Mouse (Mus musculus) heart, embryonic 16.5 days (tissue): ENCODE measurements around the gene Ugt1a8. TPM values are rescaled to one million over a fixed set of nuclear protein-coding genes. Genes with fewer than 3 reads are reported as not detected.
A peak's percentile ranks its signal among the peaks of the same experiment; 100 is the strongest.

Source experiments
- ATAC-seq: fragments of 200-750 bp; cut with Nextera tagmentation; replicated peaks from 2 replicates; pipeline ENCODE4 v1.8.0; 2017; ENCODE audit warnings: moderate number of reproducible peaks; ENCODE audit not compliant: insufficient read depth, low FRiP score; ENCODE audit errors: extremely low read depth
- H3K27ac ChIP-seq: fragments of 300-500 bp; sonication (generic); 2 replicates; pipeline ENCODE4 v1.5.1; 2014; ENCODE audit warnings: mild to moderate bottlenecking, low read length, control low read depth, moderate library complexity
- H3K27me3 ChIP-seq: fragments of 300-500 bp; sonication (generic); 2 replicates; pipeline ENCODE4 v1.6.1; 2014; ENCODE audit warnings: low read length, mixed read lengths; ENCODE audit not compliant: control insufficient read depth, insufficient read depth
- H3K36me3 ChIP-seq: fragments of 300-500 bp; sonication (generic); 2 replicates; pipeline ENCODE4 v1.6.1; 2014; ENCODE audit not compliant: control insufficient read depth, insufficient read depth
- H3K4me1 ChIP-seq: fragments of 300-500 bp; sonication (generic); 2 replicates; pipeline ENCODE4 v1.6.1; 2014; ENCODE audit warnings: low read length, mixed read lengths; ENCODE audit not compliant: control insufficient read depth, insufficient read depth
- H3K4me2 ChIP-seq: fragments of 300-500 bp; sonication (generic); 2 replicates; pipeline ENCODE4 v1.6.1; 2014; ENCODE audit warnings: low read depth, mild to moderate bottlenecking, control low read depth, low read length
- H3K4me3 ChIP-seq: fragments of 300-500 bp; sonication (generic); 2 replicates; pipeline ENCODE4 v1.5.1; 2014; ENCODE audit warnings: mild to moderate bottlenecking, control low read depth, low read length
- H3K9ac ChIP-seq: fragments of 300-500 bp; sonication (generic); 2 replicates; pipeline ENCODE4 v1.6.1; 2014; ENCODE audit warnings: low read length, control low read depth
- H3K9me3 ChIP-seq: fragments of 300-500 bp; sonication (generic); replicated peaks from 2 replicates; pipeline ENCODE4 v1.6.1; 2016; ENCODE audit warnings: low read length; ENCODE audit not compliant: control insufficient read depth
- WGBS: fragments of 180-500 bp; shearing (Covaris S2); extraction: QIAGEN DNeasy Blood & Tissue Kit; methylation state at CpG from one replicate; pipeline ENCODE4 v1.1.7; 2014; 5-methylcytosine and 5-hydroxymethylcytosine counted together
- polyA plus RNA-seq: library from polyadenylated mRNA; unstranded; fragments of >200 nt; fragmentation: Nextera tagmentation; extraction: Ambion mirVana; gene quantifications from 2 replicates; pipeline ENCODE4 v1.2.1, GENCODE M21; 2015

Gene Ugt1a8
- polyA plus RNA-seq, 1 experiment from 2014 or later: not detected

GRCm38 (mm10) chr1:88255466-88255857, 167.8 kb downstream of the Ugt1a8 start:
- Histone ChIP-seq H3K4me2 (no peak overlapping the region), H3K27ac (no peak overlapping the region), H3K27me3 (no peaks in the 10 kb centered on the region), H3K4me3 (no peak overlapping the region), H3K9me3 (peaks cover 32% of the 10 kb centered on the region), H3K9ac (no peak overlapping the region), H3K4me1 (peaks cover 14% of the 10 kb centered on the region), H3K36me3 (no peaks in the 10 kb centered on the region)
- 47% methylated on average over 2 of the region's 2 CpGs for WGBS
- ATAC-seq: no peak

GRCm38 (mm10) chr1:88255989-88256754, 168.6 kb downstream of the Ugt1a8 start:
- no peak for ATAC-seq
- H3K36me3 ChIP-seq: peaks cover 3% of the 10 kb centered on the region; the same call in 1 of the 2 replicates
- no peak overlapping the region for H3K4me3 ChIP-seq
- H3K27ac ChIP-seq: no peak overlapping the region
- H3K27me3 ChIP-seq: no peaks in the 10 kb centered on the region
- H3K4me1 ChIP-seq: peaks cover 14% of the 10 kb centered on the region
- 71% methylated on average over 13 of the region's 13 CpGs for WGBS
- H3K9ac ChIP-seq: no peak overlapping the region
- H3K9me3 ChIP-seq: peaks cover 25% of the 10 kb centered on the region
- no peak overlapping the region for H3K4me2 ChIP-seq

- Histone ChIP-seq H3K4me2 (no peak overlapping the region), H3K27me3 (no peaks in the 10 kb centered on the region), H3K9me3 (peaks cover 21% of the 10 kb centered on the region), H3K4me1 (peaks cover 14% of the 10 kb centered on the region), H3K27ac (no peak overlapping the region), H3K36me3 (peaks cover 11% of the 10 kb centered on the region; the same call in 1 of the 2 replicates), H3K4me3 (no peak overlapping the region), H3K9ac (no peak overlapping the region)
- 74% methylated on average over 10 of the region's 10 CpGs for WGBS
- no peak for ATAC-seq
Observed at GRCm38 (mm10) chr1:88256886-88257663, 169.5 kb downstream of the Ugt1a8 start.

GRCm38 (mm10) chr1:88257681-88258080, 170.1 kb downstream of the Ugt1a8 start:
- no peaks in the 10 kb centered on the region for H3K27me3 ChIP-seq
- no peak overlapping the region for H3K4me3 ChIP-seq
- no peak for ATAC-seq
- H3K4me2 ChIP-seq: no peak overlapping the region
- peaks cover 17% of the 10 kb centered on the region for H3K36me3 ChIP-seq
- WGBS: 78% methylated on average over 6 of the region's 6 CpGs
- H3K9ac ChIP-seq: no peak overlapping the region
- H3K4me1 ChIP-seq: peaks cover 18% of the 10 kb centered on the region
- H3K9me3 ChIP-seq: peaks cover 15% of the 10 kb centered on the region
- H3K27ac ChIP-seq: no peak overlapping the region

- Histone ChIP-seq H3K27ac (no peak overlapping the region), H3K27me3 (no peaks in the 10 kb centered on the region), H3K4me3 (no peak overlapping the region), H3K36me3 (peaks cover 24% of the 10 kb centered on the region), H3K4me1 (peaks cover 18% of the 10 kb centered on the region), H3K9me3 (peaks cover 11% of the 10 kb centered on the region; the same call in 1 of the 2 replicates), H3K4me2 (no peak overlapping the region), H3K9ac (no peak overlapping the region)
- ATAC-seq: no peak
- WGBS: 63% methylated on average over 6 of the region's 6 CpGs
Observed at GRCm38 (mm10) chr1:88258361-88258760, 170.7 kb downstream of the Ugt1a8 start.

GRCm38 (mm10) chr1:88258881-88259642, 171.4 kb downstream of the Ugt1a8 start:
- no peak overlapping the region for H3K27ac ChIP-seq
- peaks cover 18% of the 10 kb centered on the region for H3K4me1 ChIP-seq
- H3K9ac ChIP-seq: no peak overlapping the region
- H3K27me3 ChIP-seq: no peaks in the 10 kb centered on the region
- 58% methylated on average over 8 of the region's 8 CpGs for WGBS
- H3K4me2 ChIP-seq: no peak overlapping the region
- H3K4me3 ChIP-seq: no peak overlapping the region
- H3K9me3 ChIP-seq: peaks cover 8% of the 10 kb centered on the region; the same call in 1 of the 2 replicates
- peaks cover 31% of the 10 kb centered on the region for H3K36me3 ChIP-seq
- ATAC-seq: peak; percentile 10; the same call in 1 of the 2 replicates

GRCm38 (mm10) chr1:88259643-88260024, 172.0 kb downstream of the Ugt1a8 start:
- H3K4me3 ChIP-seq: no peak overlapping the region
- no peak overlapping the region for H3K27ac ChIP-seq
- peaks cover 37% of the 10 kb centered on the region for H3K36me3 ChIP-seq
- WGBS: 69% methylated on average over 4 of the region's 4 CpGs
- peaks cover 18% of the 10 kb centered on the region for H3K4me1 ChIP-seq
- H3K9me3 ChIP-seq: peaks cover 5% of the 10 kb centered on the region; the same call in 1 of the 2 replicates
- no peaks in the 10 kb centered on the region for H3K27me3 ChIP-seq
- no peak; the same call in 1 of the 2 replicates for ATAC-seq
- H3K4me2 ChIP-seq: no peak overlapping the region
- no peak overlapping the region for H3K9ac ChIP-seq

GRCm38 (mm10) chr1:88260114-88260513, 172.5 kb downstream of the Ugt1a8 start:
- no peak overlapping the region for H3K4me2 ChIP-seq
- no peak overlapping the region for H3K27ac ChIP-seq
- H3K9ac ChIP-seq: no peak overlapping the region
- ATAC-seq: 0 out of 2 replicates have a peak, but pooled peaks have one; percentile 1
- H3K27me3 ChIP-seq: no peaks in the 10 kb centered on the region
- H3K4me3 ChIP-seq: no peak overlapping the region
- WGBS: 71% methylated on average over 6 of the region's 6 CpGs
- H3K36me3 ChIP-seq: peaks cover 42% of the 10 kb centered on the region
- H3K4me1 ChIP-seq: peaks cover 18% of the 10 kb centered on the region
- peaks cover under 1% of the 10 kb centered on the region; the same call in 1 of the 2 replicates for H3K9me3 ChIP-seq
